Mouse (Mus musculus) lung, embryonic 16.5 days (tissue): Measurements from ENCODE around the gene Lgi1. TPM values are rescaled to one million over a fixed set of nuclear protein-coding genes. Genes with fewer than 3 reads are reported as not detected.

Experiments used
- ATAC-seq: fragments of 200-750 bp; cut with Nextera tagmentation; 2 replicates; pipeline ENCODE4 v1.8.0; 2017; ENCODE audit warnings: low read depth, mild to moderate bottlenecking, moderate library complexity
- H3K27ac ChIP-seq: fragments of 300-500 bp; sonication (generic); 2 replicates; pipeline ENCODE4 v1.5.1; 2014; ENCODE audit warnings: mild to moderate bottlenecking, control low read depth, low read length
- H3K27me3 ChIP-seq: fragments of 300-500 bp; sonication (generic); 2 replicates; pipeline ENCODE4 v1.6.1; 2014; ENCODE audit warnings: low read depth, low read length, mixed read lengths; ENCODE audit not compliant: control insufficient read depth, insufficient read depth
- H3K36me3 ChIP-seq: fragments of 300-500 bp; sonication (generic); 2 replicates; pipeline ENCODE4 v1.6.1; 2014; ENCODE audit warnings: low read length; ENCODE audit not compliant: control insufficient read depth, insufficient read depth
- H3K4me1 ChIP-seq: fragments of 300-500 bp; sonication (generic); replicated peaks from 2 replicates; pipeline ENCODE4 v1.6.1; 2014; ENCODE audit warnings: low read length, mixed read lengths; ENCODE audit not compliant: control insufficient read depth, insufficient read depth
- H3K4me2 ChIP-seq: fragments of 300-500 bp; sonication (generic); 2 replicates; pipeline ENCODE4 v1.6.1; 2014; ENCODE audit warnings: low read depth, low read length, control low read depth
- H3K4me3 ChIP-seq: fragments of 300-500 bp; sonication (generic); 2 replicates; pipeline ENCODE4 v1.5.1; 2014; ENCODE audit warnings: mild to moderate bottlenecking, low read length, control low read depth
- H3K9ac ChIP-seq: fragments of 300-500 bp; sonication (generic); 2 replicates; pipeline ENCODE4 v1.6.1; 2014; ENCODE audit warnings: low read length, control low read depth
- H3K9me3 ChIP-seq: fragments of 300-500 bp; sonication (generic); 2 replicates; pipeline ENCODE4 v1.6.1; 2016; ENCODE audit warnings: low read length; ENCODE audit not compliant: control insufficient read depth
- WGBS: fragments of 180-500 bp; shearing (Covaris S2); extraction: QIAGEN DNeasy Blood & Tissue Kit; methylation state at CpG from one replicate; pipeline ENCODE4 v1.1.7; 2014; 5-methylcytosine and 5-hydroxymethylcytosine counted together
- polyA plus RNA-seq: library from polyadenylated mRNA; unstranded; fragments of >200 nt; fragmentation: Nextera tagmentation; extraction: Ambion mirVana; gene quantifications from 2 replicates; pipeline ENCODE4 v1.2.1, GENCODE M21; 2015

Lgi1 gene
- polyA plus RNA-seq, 1 experiment from 2014 or later: 0.28 TPM

- Histone ChIP-seq H3K4me1 (no peaks in the 10 kb centered on the region), H3K36me3 (no peaks in the 10 kb centered on the region), H3K9me3 (no peaks in the 10 kb centered on the region), H3K4me3 (no peak overlapping the region), H3K9ac (no peak overlapping the region), H3K27me3 (no peaks in the 10 kb centered on the region), H3K27ac (no peak overlapping the region), H3K4me2 (no peak overlapping the region)
- 84% methylated on average over 7 of the region's 7 CpGs for WGBS
- no peak for ATAC-seq
These were observed 63.7 kb downstream of the Lgi1 start for GRCm38 (mm10) chr19:38328010-38328409.

GRCm38 (mm10) chr19:38329257-38329656, 64.9 kb downstream of the Lgi1 start:
- no peaks in the 10 kb centered on the region for H3K36me3 ChIP-seq
- WGBS: 83% methylated on average over 5 of the region's 5 CpGs
- no peak overlapping the region for H3K4me3 ChIP-seq
- no peak overlapping the region for H3K9ac ChIP-seq
- H3K4me2 ChIP-seq: no peak overlapping the region
- H3K4me1 ChIP-seq: no peaks in the 10 kb centered on the region
- H3K27me3 ChIP-seq: no peaks in the 10 kb centered on the region
- H3K27ac ChIP-seq: no peak overlapping the region
- no peak for ATAC-seq
- H3K9me3 ChIP-seq: no peaks in the 10 kb centered on the region

GRCm38 (mm10) chr19:38331072-38331471, 66.7 kb downstream of the Lgi1 start:
- Histone ChIP-seq H3K9me3 (no peaks in the 10 kb centered on the region), H3K4me3 (no peak overlapping the region), H3K27ac (no peak overlapping the region), H3K27me3 (no peaks in the 10 kb centered on the region), H3K9ac (no peak overlapping the region), H3K4me1 (no peaks in the 10 kb centered on the region), H3K36me3 (no peaks in the 10 kb centered on the region), H3K4me2 (no peak overlapping the region)
- no peak for ATAC-seq
- WGBS: 18% methylated on average over 1 of the region's 1 CpGs

- H3K27me3 ChIP-seq: no peaks in the 10 kb centered on the region
- H3K36me3 ChIP-seq: no peaks in the 10 kb centered on the region
- no peaks in the 10 kb centered on the region for H3K4me1 ChIP-seq
- no peak overlapping the region for H3K4me3 ChIP-seq
- no peaks in the 10 kb centered on the region for H3K9me3 ChIP-seq
- no peak for ATAC-seq
- H3K4me2 ChIP-seq: no peak overlapping the region
- WGBS: 51% methylated on average over 2 of the region's 2 CpGs
- no peak overlapping the region for H3K27ac ChIP-seq
- H3K9ac ChIP-seq: no peak overlapping the region
These were observed 67.9 kb downstream of the Lgi1 start for GRCm38 (mm10) chr19:38332245-38332644.

GRCm38 (mm10) chr19:38332820-38333219, 68.5 kb downstream of the Lgi1 start:
- no peaks in the 10 kb centered on the region for H3K9me3 ChIP-seq
- no peaks in the 10 kb centered on the region for H3K4me1 ChIP-seq
- H3K27ac ChIP-seq: no peak overlapping the region
- no peak overlapping the region for H3K9ac ChIP-seq
- no peak for ATAC-seq
- H3K4me2 ChIP-seq: no peak overlapping the region
- H3K36me3 ChIP-seq: no peaks in the 10 kb centered on the region
- no peaks in the 10 kb centered on the region for H3K27me3 ChIP-seq
- 78% methylated on average over 3 of the region's 3 CpGs for WGBS
- H3K4me3 ChIP-seq: no peak overlapping the region

GRCm38 (mm10) chr19:38336553-38336952, 72.2 kb downstream of the Lgi1 start:
- ATAC-seq: no peak
- 86% methylated on average over 3 of the region's 3 CpGs for WGBS
- Histone ChIP-seq H3K4me1 (no peaks in the 10 kb centered on the region), H3K9ac (no peak overlapping the region), H3K27me3 (no peaks in the 10 kb centered on the region), H3K36me3 (no peaks in the 10 kb centered on the region), H3K9me3 (no peaks in the 10 kb centered on the region), H3K27ac (no peak overlapping the region), H3K4me2 (no peak overlapping the region), H3K4me3 (no peak overlapping the region)

- Histone ChIP-seq H3K36me3 (no peaks in the 10 kb centered on the region), H3K9ac (no peak overlapping the region), H3K9me3 (no peaks in the 10 kb centered on the region), H3K4me3 (no peak overlapping the region), H3K27ac (no peak overlapping the region), H3K4me1 (no peaks in the 10 kb centered on the region), H3K27me3 (no peaks in the 10 kb centered on the region), H3K4me2 (no peak overlapping the region)
- WGBS: 60% methylated on average over 3 of the region's 3 CpGs
- ATAC-seq: no peak
These were observed 73.0 kb downstream of the Lgi1 start for GRCm38 (mm10) chr19:38337332-38337731.

- H3K9me3 ChIP-seq: no peaks in the 10 kb centered on the region
- no peak overlapping the region for H3K4me3 ChIP-seq
- ATAC-seq: no peak
- no peak overlapping the region for H3K27ac ChIP-seq
- H3K27me3 ChIP-seq: no peaks in the 10 kb centered on the region
- H3K36me3 ChIP-seq: no peaks in the 10 kb centered on the region
- H3K4me1 ChIP-seq: no peaks in the 10 kb centered on the region
- 73% methylated on average over 3 of the region's 3 CpGs for WGBS
- H3K9ac ChIP-seq: no peak overlapping the region
- H3K4me2 ChIP-seq: no peak overlapping the region
These were observed 75.4 kb downstream of the Lgi1 start for GRCm38 (mm10) chr19:38339734-38340133.

GRCm38 (mm10) chr19:38343246-38343645, 78.9 kb downstream of the Lgi1 start:
- Histone ChIP-seq H3K4me2 (no peak overlapping the region), H3K36me3 (no peaks in the 10 kb centered on the region), H3K27ac (no peak overlapping the region), H3K4me3 (no peak overlapping the region), H3K4me1 (no peaks in the 10 kb centered on the region), H3K9ac (no peak overlapping the region), H3K27me3 (no peaks in the 10 kb centered on the region), H3K9me3 (no peaks in the 10 kb centered on the region)
- no peak for ATAC-seq
- WGBS: 63% methylated on average over 1 of the region's 1 CpGs
